Mouse (Mus musculus) embryonic facial prominence, embryonic 11.5 days (tissue): Measurements from ENCODE around the gene Ptprd. TPM values are rescaled to one million over a fixed set of nuclear protein-coding genes. Genes with fewer than 3 reads are reported as not detected.
"Not testable (repeated sequence)": the region's sequence is repeated elsewhere in the genome, so short reads cannot be mapped to it uniquely, and the experiment has no call there.

Experiments used
- ATAC-seq: fragments of 200-750 bp; cut with Nextera tagmentation; replicated peaks from 2 replicates; pipeline ENCODE4 v1.8.0; 2017; ENCODE audit warnings: low read depth; ENCODE audit not compliant: insufficient number of reproducible peaks, low FRiP score, low TSS enrichment
- DNase-seq: peaks from one replicate; pipeline ENCODE4 v3.0.0-alpha.2; 2015; ENCODE audit warnings: low spot score
- H3K27ac ChIP-seq: fragments of 300-500 bp; sonication (generic); replicated peaks from 2 replicates; pipeline ENCODE4 v1.5.1; 2014; ENCODE audit warnings: mild to moderate bottlenecking, low read depth, low read length, control low read depth
- H3K27me3 ChIP-seq: fragments of 300-500 bp; sonication (generic); 2 replicates; pipeline ENCODE4 v1.6.1; 2014; ENCODE audit warnings: mild to moderate bottlenecking, low read length, moderate library complexity, mixed read lengths; ENCODE audit not compliant: control insufficient read depth, insufficient read depth
- H3K36me3 ChIP-seq: fragments of 300-500 bp; sonication (generic); replicated peaks from 2 replicates; pipeline ENCODE4 v1.6.1; 2014; ENCODE audit warnings: low read depth, mild to moderate bottlenecking, low read length, moderate library complexity, mixed read lengths; ENCODE audit not compliant: control insufficient read depth, insufficient read depth
- H3K4me1 ChIP-seq: fragments of 300-500 bp; sonication (generic); 2 replicates; pipeline ENCODE4 v1.6.1; 2014; ENCODE audit warnings: low read length, mixed read lengths; ENCODE audit not compliant: control insufficient read depth, insufficient read depth
- H3K4me2 ChIP-seq: fragments of 300-500 bp; sonication (generic); 2 replicates; pipeline ENCODE4 v1.6.1; 2014; ENCODE audit warnings: low read depth, mild to moderate bottlenecking, control low read depth, low read length, moderate library complexity
- H3K4me3 ChIP-seq: fragments of 300-500 bp; sonication (generic); 2 replicates; pipeline ENCODE4 v1.5.1; 2014; ENCODE audit warnings: low read depth, low read length, control low read depth
- H3K9ac ChIP-seq: fragments of 300-500 bp; sonication (generic); replicated peaks from 2 replicates; pipeline ENCODE4 v1.6.1; 2014; ENCODE audit warnings: mild to moderate bottlenecking, control low read depth, low read length
- H3K9me3 ChIP-seq: fragments of 300-500 bp; sonication (generic); replicated peaks from 2 replicates; pipeline ENCODE4 v1.6.1; 2016; ENCODE audit warnings: mild to moderate bottlenecking, low read length, inconsistent platforms, mixed read lengths; ENCODE audit not compliant: control insufficient read depth
- WGBS: fragments of 180-500 bp; shearing (Covaris S2); extraction: QIAGEN DNeasy Blood & Tissue Kit; methylation state at CpG from one replicate; pipeline ENCODE4 v1.1.7; 2014; 5-methylcytosine and 5-hydroxymethylcytosine counted together
- polyA plus RNA-seq: library from polyadenylated mRNA; unstranded; fragments of >200 nt; fragmentation: Nextera tagmentation; extraction: Ambion mirVana; gene quantifications from 2 replicates; pipeline ENCODE4 v1.2.1, GENCODE M21; 2014

Gene Ptprd
- polyA plus RNA-seq, 1 experiment from 2014 or later, result 19.9 TPM

GRCm38 (mm10) chr4:77880213-77880612 is 331.5 kb downstream of the Ptprd start:
- 64% methylated on average over 2 of the region's 2 CpGs for WGBS
- Histone ChIP-seq H3K27me3 (no peaks in the 10 kb centered on the region), H3K4me2 (no peak overlapping the region), H3K4me1 (no peaks in the 10 kb centered on the region), H3K36me3 (no peaks in the 10 kb centered on the region), H3K27ac (no peak overlapping the region), H3K4me3 (no peak overlapping the region), H3K9ac (no peak overlapping the region), H3K9me3 (no peaks in the 10 kb centered on the region)
- DNase-seq (no peak), ATAC-seq (no peak)

- no peak for DNase-seq
- Histone ChIP-seq H3K4me2 (no peak overlapping the region), H3K4me3 (no peak overlapping the region), H3K4me1 (no peaks in the 10 kb centered on the region), H3K9ac (no peak overlapping the region), H3K36me3 (no peaks in the 10 kb centered on the region), H3K9me3 (no peaks in the 10 kb centered on the region), H3K27ac (no peak overlapping the region), H3K27me3 (no peaks in the 10 kb centered on the region)
- 72% methylated on average over 5 of the region's 5 CpGs for WGBS
- no peak for ATAC-seq
These were observed 350.5 kb downstream of the Ptprd start for GRCm38 (mm10) chr4:77861269-77861668.

- H3K4me2 ChIP-seq, H3K36me3 ChIP-seq, H3K4me1 ChIP-seq, H3K4me3 ChIP-seq, H3K9ac ChIP-seq, H3K9me3 ChIP-seq, H3K27ac ChIP-seq, H3K27me3 ChIP-seq, ATAC-seq, DNase-seq: not testable (repeated sequence)
- WGBS, result 86% methylated on average over 1 of the region's 1 CpGs
These were observed 414.4 kb downstream of the Ptprd start for GRCm38 (mm10) chr4:77797391-77797790.

- no peaks in the 10 kb centered on the region for H3K27me3 ChIP-seq
- no peak overlapping the region for H3K9ac ChIP-seq
- no peak overlapping the region for H3K27ac ChIP-seq
- no peak for DNase-seq
- 86% methylated on average over 2 of the region's 2 CpGs for WGBS
- no peaks in the 10 kb centered on the region for H3K36me3 ChIP-seq
- no peak overlapping the region for H3K4me2 ChIP-seq
- no peak overlapping the region for H3K4me3 ChIP-seq
- H3K4me1 ChIP-seq, result no peaks in the 10 kb centered on the region
- no peak for ATAC-seq
- no peaks in the 10 kb centered on the region for H3K9me3 ChIP-seq
These were observed 434.5 kb downstream of the Ptprd start for GRCm38 (mm10) chr4:77777237-77777636.

GRCm38 (mm10) chr4:77763790-77764189 is 448.0 kb downstream of the Ptprd start:
- no peak overlapping the region for H3K4me3 ChIP-seq
- no peaks in the 10 kb centered on the region for H3K36me3 ChIP-seq
- ATAC-seq (no peak), DNase-seq (no peak)
- no peak overlapping the region for H3K27ac ChIP-seq
- no peak overlapping the region for H3K9ac ChIP-seq
- no peaks in the 10 kb centered on the region for H3K4me1 ChIP-seq
- H3K27me3 ChIP-seq, result no peaks in the 10 kb centered on the region
- WGBS, result 64% methylated on average over 1 of the region's 1 CpGs
- no peak overlapping the region for H3K4me2 ChIP-seq
- H3K9me3 ChIP-seq, result no peaks in the 10 kb centered on the region

- no peaks in the 10 kb centered on the region for H3K9me3 ChIP-seq
- H3K4me1 ChIP-seq, result no peaks in the 10 kb centered on the region
- WGBS, result 77% methylated on average over 2 of the region's 2 CpGs
- H3K9ac ChIP-seq, result no peak overlapping the region
- DNase-seq (no peak), ATAC-seq (no peak)
- H3K4me2 ChIP-seq, result no peak overlapping the region
- no peak overlapping the region for H3K4me3 ChIP-seq
- no peaks in the 10 kb centered on the region for H3K36me3 ChIP-seq
- H3K27ac ChIP-seq, result no peak overlapping the region
- no peaks in the 10 kb centered on the region for H3K27me3 ChIP-seq
These were observed 468.4 kb downstream of the Ptprd start for GRCm38 (mm10) chr4:77743391-77743790.

GRCm38 (mm10) chr4:77721908-77722307 is 489.9 kb downstream of the Ptprd start:
- no peak overlapping the region for H3K4me3 ChIP-seq
- DNase-seq, result peak; percentile 9
- ATAC-seq, result no peak
- no peak overlapping the region for H3K9ac ChIP-seq
- WGBS, result 66% methylated on average over 6 of the region's 6 CpGs
- no peak overlapping the region for H3K27ac ChIP-seq
- no peaks in the 10 kb centered on the region for H3K4me1 ChIP-seq
- H3K4me2 ChIP-seq, result no peak overlapping the region
- no peaks in the 10 kb centered on the region for H3K27me3 ChIP-seq
- no peaks in the 10 kb centered on the region for H3K9me3 ChIP-seq
- no peaks in the 10 kb centered on the region for H3K36me3 ChIP-seq

GRCm38 (mm10) chr4:77717792-77718191 is 494.0 kb downstream of the Ptprd start:
- ATAC-seq (no peak), DNase-seq (no peak)
- Histone ChIP-seq H3K27me3 (no peaks in the 10 kb centered on the region), H3K4me2 (no peak overlapping the region), H3K36me3 (no peaks in the 10 kb centered on the region), H3K4me1 (no peaks in the 10 kb centered on the region), H3K4me3 (no peak overlapping the region), H3K27ac (no peak overlapping the region), H3K9ac (no peak overlapping the region), H3K9me3 (no peaks in the 10 kb centered on the region)
- 61% methylated on average over 2 of the region's 2 CpGs for WGBS
